14 mouse cellular contexts compared by ENCODE assay signal in genomic region chr14:122281072-122281634, GRCm38 (mm10).
DNase-seq lines count a peak whose midpoint lies in the region; ATAC-seq and TF ChIP-seq lines count a peak whose summit lies in the region.
"Had no signal": no experiment of that assay in that cellular context is flagged by ENCODE, and none has a peak within 500 bp of the region (broad histone marks: within the 10 kb centered on the region; RNA-seq: fewer than 3 reads in every experiment).

No protein-coding gene starts in this region.

- no peak for TF ChIP-seq CTCF in E14TG2a.4 (conservative IDR thresholded peaks at IDR 0.05; ENCODE audit: low read length)

- H3K27ac ChIP-seq in forebrain, embryonic 11.5 days (ENCODE audit: low read depth, low read length) = 0 out of 2 replicates have a peak overlapping the region, but pooled peaks have one; percentile 26
- no peak overlapping the region for H3K27ac ChIP-seq in forebrain, embryonic 16.5 days (ENCODE audit: low read length)
- H3K27ac ChIP-seq in hindbrain, embryonic 10.5 days = peak overlapping the region; percentile 92
- peak overlapping the region; percentile 71; the same call in 1 of the 2 replicates for H3K27ac ChIP-seq in midbrain, embryonic 11.5 days (ENCODE audit: low read depth, low read length)
- no peak overlapping the region for H3K27ac ChIP-seq in kidney, embryonic 15.5 days

- H3K36me3 ChIP-seq in forebrain, embryonic 11.5 days (ENCODE audit: control insufficient read depth, insufficient read depth, low read length) = no peaks in the 10 kb centered on the region
- H3K36me3 ChIP-seq in forebrain, embryonic 16.5 days (ENCODE audit: control insufficient read depth, insufficient read depth) = no peaks in the 10 kb centered on the region
- H3K36me3 ChIP-seq in E14TG2a.4 (ENCODE audit: insufficient read depth, low read length) = no peaks in the 10 kb centered on the region
- H3K36me3 ChIP-seq in hindbrain, embryonic 10.5 days = no peaks in the 10 kb centered on the region
- no peaks in the 10 kb centered on the region for H3K36me3 ChIP-seq in midbrain, embryonic 11.5 days (ENCODE audit: control insufficient read depth, insufficient read depth, low read length)
- no peaks in the 10 kb centered on the region for H3K36me3 ChIP-seq in kidney, embryonic 15.5 days

- H3K4me1 ChIP-seq in forebrain, embryonic 11.5 days (replicated peaks; ENCODE audit: control insufficient read depth, insufficient read depth, low read length) = peaks cover 9% of the 10 kb centered on the region
- peaks cover 11% of the 10 kb centered on the region for H3K4me1 ChIP-seq in forebrain, embryonic 16.5 days (replicated peaks; ENCODE audit: control insufficient read depth, insufficient read depth, low read length)
- H3K4me1 ChIP-seq in E14TG2a.4 (replicated peaks; ENCODE audit: low read depth, low read length) = peaks cover 66% of the 10 kb centered on the region
- H3K4me1 ChIP-seq in hindbrain, embryonic 10.5 days (replicated peaks) = peaks cover 61% of the 10 kb centered on the region
- H3K4me1 ChIP-seq in midbrain, embryonic 11.5 days (ENCODE audit: control insufficient read depth, insufficient read depth, low read length) = peaks cover 21% of the 10 kb centered on the region
- H3K4me1 ChIP-seq in kidney, embryonic 15.5 days = no peaks in the 10 kb centered on the region

- DNase-seq in forebrain, embryonic 11.5 days (ENCODE audit: low spot score) = no peak
- peak; percentile 34 for DNase-seq in hindbrain, embryonic 10.5 days (ENCODE audit: low spot score)
- peak; percentile 94 for DNase-seq in midbrain, embryonic 11.5 days (ENCODE audit: low spot score, missing footprints)
- DNase-seq in adrenal gland, adult 8-10 months = no peak
- DNase-seq in right cerebral cortex, postnatal 14 days = no peak
- DNase-seq: cerebellum, adult 11-12 months; gastrocnemius, postnatal 25 days; lung, adult 18-20 months; right cerebral cortex, adult 18-20 months; thymus, adult 18-20 months had no signal

- H3K9me3 ChIP-seq in forebrain, embryonic 11.5 days (ENCODE audit: control insufficient read depth, low read length) = no peaks in the 10 kb centered on the region
- H3K9me3 ChIP-seq in forebrain, embryonic 16.5 days (ENCODE audit: control insufficient read depth, low read length) = no peaks in the 10 kb centered on the region
- H3K9me3 ChIP-seq in E14TG2a.4 (ENCODE audit: low read length) = no peaks in the 10 kb centered on the region
- no peaks in the 10 kb centered on the region for H3K9me3 ChIP-seq in hindbrain, embryonic 10.5 days
- no peaks in the 10 kb centered on the region for H3K9me3 ChIP-seq in midbrain, embryonic 11.5 days (ENCODE audit: control insufficient read depth, low read length)
- no peaks in the 10 kb centered on the region for H3K9me3 ChIP-seq in kidney, embryonic 15.5 days (replicated peaks)
- H3K9me3 ChIP-seq: G1E had no signal

- H3K4me3 ChIP-seq in forebrain, embryonic 11.5 days (ENCODE audit: low read depth, low read length) = no peak overlapping the region
- no peak overlapping the region for H3K4me3 ChIP-seq in forebrain, embryonic 16.5 days (replicated peaks; ENCODE audit: low read length)
- H3K4me3 ChIP-seq in E14TG2a.4 (replicated peaks; ENCODE audit: low read length) = peak overlapping the region; percentile 35
- H3K4me3 ChIP-seq in hindbrain, embryonic 10.5 days = peak overlapping the region; percentile 48
- H3K4me3 ChIP-seq in midbrain, embryonic 11.5 days (ENCODE audit: low read depth, low read length) = peak overlapping the region; percentile 10; the same call in 1 of the 2 replicates
- no peak overlapping the region for H3K4me3 ChIP-seq in kidney, embryonic 15.5 days (replicated peaks)

- H3K4me2 ChIP-seq in forebrain, embryonic 11.5 days (ENCODE audit: low read depth, low read length, severe bottlenecking) = peak overlapping the region; percentile 11; the same call in 1 of the 2 replicates
- no peak overlapping the region for H3K4me2 ChIP-seq in forebrain, embryonic 16.5 days (ENCODE audit: low read length)
- peak overlapping the region; percentile 32 for H3K4me2 ChIP-seq in midbrain, embryonic 11.5 days
- H3K4me2 ChIP-seq in kidney, embryonic 15.5 days = no peak overlapping the region

- peaks cover 2% of the 10 kb centered on the region; the same call in 1 of the 2 replicates for H3K27me3 ChIP-seq in forebrain, embryonic 11.5 days (ENCODE audit: control insufficient read depth, insufficient read depth, low read length)
- peaks cover 23% of the 10 kb centered on the region for H3K27me3 ChIP-seq in forebrain, embryonic 16.5 days (replicated peaks; ENCODE audit: control insufficient read depth, insufficient read depth, low read length)
- peaks cover 14% of the 10 kb centered on the region; the same call in 1 of the 2 replicates for H3K27me3 ChIP-seq in E14TG2a.4 (ENCODE audit: insufficient read depth, low read length)
- H3K27me3 ChIP-seq in hindbrain, embryonic 10.5 days (ENCODE audit: insufficient read depth, poor library complexity, severe bottlenecking) = peaks cover 74% of the 10 kb centered on the region
- peaks cover 25% of the 10 kb centered on the region; the same call in 1 of the 2 replicates for H3K27me3 ChIP-seq in midbrain, embryonic 11.5 days (ENCODE audit: control insufficient read depth, insufficient read depth, low read length)
- peaks cover 21% of the 10 kb centered on the region for H3K27me3 ChIP-seq in kidney, embryonic 15.5 days

- no peak overlapping the region for H3K9ac ChIP-seq in forebrain, embryonic 11.5 days (ENCODE audit: low read length)
- H3K9ac ChIP-seq in forebrain, embryonic 16.5 days (replicated peaks; ENCODE audit: low read depth, low read length) = no peak overlapping the region
- peak overlapping the region; percentile 39 for H3K9ac ChIP-seq in midbrain, embryonic 11.5 days (ENCODE audit: low read length)
- H3K9ac ChIP-seq in kidney, embryonic 15.5 days = no peak overlapping the region

- no peak for ATAC-seq in forebrain, embryonic 11.5 days (replicated peaks; ENCODE audit: low FRiP score)
- no peak for ATAC-seq in forebrain, embryonic 16.5 days
- ATAC-seq in midbrain, embryonic 11.5 days (ENCODE audit: low FRiP score) = no peak
- no peak for ATAC-seq in kidney, embryonic 15.5 days (replicated peaks; ENCODE audit: low FRiP score)

- WGBS in forebrain, embryonic 11.5 days = 15% methylated on average over 9 of the region's 9 CpGs
- WGBS in forebrain, embryonic 16.5 days = 43% methylated on average over 9 of the region's 9 CpGs
- 16% methylated on average over 9 of the region's 9 CpGs for WGBS in hindbrain, embryonic 10.5 days
- 12% methylated on average over 9 of the region's 9 CpGs for WGBS in midbrain, embryonic 11.5 days
- WGBS in kidney, embryonic 15.5 days = 58% methylated on average over 9 of the region's 9 CpGs

Comparison
In these comparisons a context has a peak if more than half of its experiments do, and no peak if none do; other contexts are left out.
1. H3K27ac ChIP-seq: peak in forebrain, embryonic 11.5 days (single experiment), hindbrain, embryonic 10.5 days (single experiment) and midbrain, embryonic 11.5 days (single experiment); none in forebrain, embryonic 16.5 days (single experiment) and kidney, embryonic 15.5 days (single experiment).
2. H3K4me2 ChIP-seq: peak in forebrain, embryonic 11.5 days (single experiment) and midbrain, embryonic 11.5 days (single experiment); none in forebrain, embryonic 16.5 days (single experiment) and kidney, embryonic 15.5 days (single experiment).
3. DNase-seq: peak in hindbrain, embryonic 10.5 days (single experiment) and midbrain, embryonic 11.5 days (single experiment); none in forebrain, embryonic 11.5 days (single experiment), adrenal gland, adult 8-10 months (single experiment) and right cerebral cortex, postnatal 14 days (single experiment).
4. H3K4me3 ChIP-seq: peak in E14TG2a.4 (single experiment), hindbrain, embryonic 10.5 days (single experiment) and midbrain, embryonic 11.5 days (single experiment); none in forebrain, embryonic 11.5 days (single experiment), forebrain, embryonic 16.5 days (single experiment) and kidney, embryonic 15.5 days (single experiment).